Mouse (Mus musculus) brain, embryonic 14.5 days (tissue): ENCODE results near the gene Cdh13.

ENCODE experiments used
- CTCF ChIP-seq: fragments of 200-500 bp; IDR thresholded peaks from 2 replicates; pipeline ENCODE4 v1.5.1; 2012; ENCODE audit warnings: inconsistent platforms, mild to moderate bottlenecking, moderate library complexity, borderline replicate concordance; ENCODE audit not compliant: insufficient read depth, insufficient read length; ENCODE audit errors: extremely low read depth
- POLR2A ChIP-seq: fragments of 200-500 bp; IDR thresholded peaks from 2 replicates; pipeline ENCODE4 v1.6.1; 2012; ENCODE audit warnings: mild to moderate bottlenecking, inconsistent platforms, borderline replicate concordance; ENCODE audit not compliant: poor library complexity, insufficient read depth, insufficient read length, severe bottlenecking; ENCODE audit errors: extremely low read depth

GRCm38 (mm10) chr8:119085022-119085421 lies 801.5 kb downstream of the Cdh13 start:
- TF ChIP-seq CTCF: no peak
- TF ChIP-seq POLR2A: no peak
